Mouse (Mus musculus): Measurements from ENCODE around the gene Parvg. TPM values are rescaled to one million over a fixed set of nuclear protein-coding genes. Genes with fewer than 3 reads are reported as not detected.

Gene Parvg
- polyA plus RNA-seq (2014; fragmentation: Illumina TruSeq; extraction: RNeasy Lipid Tissue Mini Kit (QIAGEN cat#74804); ENCODE audit: low read depth, low replicate concordance): 1.0 TPM

GRCm38 (mm10) chr15:84323966-84324869 lies at the start of gene Parvg:
Gene Parvg (plus strand): TSS chr15:84324026.

Other genes starting within 250 kb of the Parvg start
- 0.24 TPM for gene Sult4a1, start 218.3 kb upstream of the Parvg start, polyA plus RNA-seq (2014; fragmentation: Illumina TruSeq; extraction: RNeasy Lipid Tissue Mini Kit (QIAGEN cat#74804); ENCODE audit: low read depth, low replicate concordance)
- gene Pnpla5, start 200.9 kb upstream of the Parvg start, polyA plus RNA-seq (2014; fragmentation: Illumina TruSeq; extraction: RNeasy Lipid Tissue Mini Kit (QIAGEN cat#74804); ENCODE audit: low read depth, low replicate concordance): not detected
- 5.9 TPM for gene Pnpla3, start 156.2 kb upstream of the Parvg start, polyA plus RNA-seq (2014; fragmentation: Illumina TruSeq; extraction: RNeasy Lipid Tissue Mini Kit (QIAGEN cat#74804); ENCODE audit: low read depth, low replicate concordance)
- gene Samm50, start 131.8 kb upstream of the Parvg start, polyA plus RNA-seq (2014; fragmentation: Illumina TruSeq; extraction: RNeasy Lipid Tissue Mini Kit (QIAGEN cat#74804); ENCODE audit: low read depth, low replicate concordance): 204 TPM
- gene Parvb, start 92.0 kb upstream of the Parvg start, polyA plus RNA-seq (2014; fragmentation: Illumina TruSeq; extraction: RNeasy Lipid Tissue Mini Kit (QIAGEN cat#74804); ENCODE audit: low read depth, low replicate concordance): 56.5 TPM
- 0.39 TPM for gene Shisal1, start 123.1 kb downstream of the Parvg start, polyA plus RNA-seq (2014; fragmentation: Illumina TruSeq; extraction: RNeasy Lipid Tissue Mini Kit (QIAGEN cat#74804); ENCODE audit: low read depth, low replicate concordance)
- gene Rtl6, start 233.8 kb downstream of the Parvg start, polyA plus RNA-seq (2014; fragmentation: Illumina TruSeq; extraction: RNeasy Lipid Tissue Mini Kit (QIAGEN cat#74804); ENCODE audit: low read depth, low replicate concordance): 4.8 TPM